Mouse (Mus musculus) stomach, postnatal 0 days (tissue): ENCODE results near the gene Rps24.

Experiments
- CTCF ChIP-seq: IDR thresholded peaks from 2 replicates; pipeline ENCODE4 v1.5.1; 2016; ENCODE audit warnings: antibody characterized with exemption, low read depth, mild to moderate bottlenecking, moderate library complexity
- EP300 ChIP-seq: optimal IDR thresholded peaks from 2 replicates; pipeline ENCODE3; 2016; ENCODE audit warnings: antibody characterized with exemption

GRCm38 (mm10) chr14:24542901-24543300 lies 56.0 kb downstream of the Rps24 start:
- TF ChIP-seq CTCF (no peak), EP300 (no peak)
